Mouse (Mus musculus) liver, postnatal 0 days (tissue): ENCODE data around the gene Tmx2.

Experiments
- CTCF ChIP-seq: sonication (generic); IDR thresholded peaks from 2 replicates; pipeline ENCODE4 v1.5.1; 2016; ENCODE audit warnings: antibody characterized with exemption, low read depth
- EP300 ChIP-seq: IDR thresholded peaks from 2 replicates; pipeline ENCODE4 v1.6.1; 2016; ENCODE audit warnings: antibody characterized with exemption, low read depth, mild to moderate bottlenecking

DNA sequence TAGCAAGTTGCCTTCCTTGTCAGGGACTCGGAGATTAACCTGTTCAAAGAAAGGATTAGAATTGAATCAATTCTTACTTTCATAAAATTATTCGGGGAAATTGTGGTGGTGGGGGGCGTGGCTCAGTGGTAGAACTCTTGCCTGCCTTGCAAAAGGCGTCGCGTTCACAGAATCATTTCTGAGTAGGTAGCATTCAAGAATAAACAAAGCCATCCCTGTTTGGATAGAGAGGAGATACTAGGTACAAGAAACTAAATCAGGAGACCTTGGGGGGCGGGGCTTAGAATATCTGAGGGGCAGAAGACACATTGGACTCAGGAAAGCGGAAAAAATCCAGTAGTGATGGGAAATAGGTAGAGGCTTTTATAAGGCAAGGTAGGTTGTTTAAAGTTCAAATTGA lies at the start of gene Tmx2:
- TF ChIP-seq CTCF (no peak), EP300 (no peak)
